Mouse (Mus musculus) MEL (cell line): ENCODE measurements around the gene Bach2.

Source experiments
- BHLHE40 ChIP-seq: IDR thresholded peaks from 2 replicates; pipeline ENCODE4 v1.6.1; 2012; ENCODE audit warnings: low read depth, mild to moderate bottlenecking, inconsistent platforms, low read length, improper control_type of control experiment, borderline replicate concordance
- CTCF ChIP-seq, 3 experiments: IDR thresholded peaks in 2 of 3; conservative IDR thresholded peaks in 1 of 3; 2 replicates each; pipeline ENCODE4 v1.5.1; 2011 to 2012; ENCODE audit warnings: low read length in 3 of 3, low read depth in 2 of 3, mild to moderate bottlenecking in 2 of 3, improper control_type of control experiment in 1 of 3, inconsistent platforms in 1 of 3, mixed read lengths in 1 of 3, moderate library complexity in 1 of 3; ENCODE audit not compliant: control insufficient read depth in 1 of 3, insufficient read depth in 1 of 3, poor library complexity in 1 of 3, severe bottlenecking in 1 of 3
- E2F4 ChIP-seq: IDR thresholded peaks from 2 replicates; pipeline ENCODE4 v1.6.1; 2011; ENCODE audit warnings: low read depth, low read length, improper control_type of control experiment, borderline replicate concordance
- EP300 ChIP-seq, 2 experiments: IDR thresholded peaks; 2 replicates each; pipeline ENCODE4 v1.6.1; 2011; ENCODE audit warnings: improper control_type of control experiment in 2 of 2, low read length in 2 of 2, low read depth in 1 of 2, mild to moderate bottlenecking in 1 of 2
- GATA1 ChIP-seq: IDR thresholded peaks from 2 replicates; pipeline ENCODE4 v1.6.1; 2011; ENCODE audit warnings: low read depth, low read length, improper control_type of control experiment
- HCFC1 ChIP-seq: IDR thresholded peaks from 2 replicates; pipeline ENCODE4 v1.6.1; 2012; ENCODE audit warnings: low read depth, mild to moderate bottlenecking, inconsistent platforms, low read length, improper control_type of control experiment, moderate library complexity
- JUND ChIP-seq: IDR thresholded peaks from 2 replicates; pipeline ENCODE4 v1.6.1; 2011; ENCODE audit warnings: low read depth, mild to moderate bottlenecking, improper control_type of control experiment, low read length
- KAT2A ChIP-seq: conservative IDR thresholded peaks from 2 replicates; pipeline ENCODE4 v1.6.1; 2012; ENCODE audit warnings: low read depth, low read length, improper control_type of control experiment, inconsistent platforms
- MAX ChIP-seq: IDR thresholded peaks from 2 replicates; pipeline ENCODE4 v1.6.1; 2011; ENCODE audit warnings: low read length, improper control_type of control experiment
- POLR2AphosphoS5 ChIP-seq: IDR thresholded peaks from 2 replicates; pipeline ENCODE4 v1.6.1; 2012; ENCODE audit warnings: low read depth, borderline replicate concordance, mild to moderate bottlenecking, inconsistent platforms, low read length, moderate library complexity, mixed read lengths
- RCOR1 ChIP-seq: IDR thresholded peaks from 2 replicates; pipeline ENCODE4 v1.6.1; 2012; ENCODE audit warnings: low read depth, mild to moderate bottlenecking, inconsistent platforms, low read length, improper control_type of control experiment
- TCF12 ChIP-seq: IDR thresholded peaks from 2 replicates; pipeline ENCODE4 v1.6.1; 2014; ENCODE audit warnings: low read depth, mild to moderate bottlenecking, inconsistent platforms, low read length, improper control_type of control experiment, moderate library complexity
- USF1 ChIP-seq: IDR thresholded peaks from 2 replicates; pipeline ENCODE4 v1.6.1; 2014; ENCODE audit warnings: low read depth, mild to moderate bottlenecking, inconsistent platforms, low read length, improper control_type of control experiment, moderate library complexity

GRCm38 (mm10) chr4:32365144-32365907 is 126.7 kb downstream of the Bach2 start:
- TF ChIP-seq CTCF (IDR thresholded peaks at IDR 0.05 in 2 of 3, conservative IDR thresholded peaks at IDR 0.05 in 1 of 3; ENCODE audit: control insufficient read depth in 1 of 3, insufficient read depth in 1 of 3, low read depth in 2 of 3, low read length in 3 of 3, poor library complexity in 1 of 3, severe bottlenecking in 1 of 3) (no peak), EP300 (IDR thresholded peaks at IDR 0.05; ENCODE audit: low read depth in 1 of 2, low read length in 2 of 2) (no peak), POLR2AphosphoS5 (no peak), RCOR1 (no peak), USF1 (no peak), TCF12 (no peak), KAT2A (no peak), MAX (no peak), E2F4 (no peak), HCFC1 (no peak), GATA1 (no peak), JUND (no peak), BHLHE40 (no peak)
